Mouse (Mus musculus) E14TG2a.4 (cell line): ENCODE results near the gene Gm10324.
"Not testable (repeated sequence)": the region's sequence is repeated elsewhere in the genome, so short reads cannot be mapped to it uniquely, and the experiment has no call there.

Experiments used
- H3K27me3 ChIP-seq: 2 replicates; pipeline ENCODE4 v1.6.1; 2014; ENCODE audit warnings: low read length, control low read depth; ENCODE audit not compliant: insufficient read depth
- H3K36me3 ChIP-seq: 2 replicates; pipeline ENCODE4 v1.6.1; 2014; ENCODE audit warnings: low read length, control low read depth; ENCODE audit not compliant: insufficient read depth
- H3K4me1 ChIP-seq: replicated peaks from 2 replicates; pipeline ENCODE4 v1.6.1; 2014; ENCODE audit warnings: low read depth, low read length, control low read depth
- H3K4me3 ChIP-seq: replicated peaks from 2 replicates; pipeline ENCODE4 v1.5.1; 2014; ENCODE audit warnings: mild to moderate bottlenecking, low read length
- H3K9me3 ChIP-seq: 2 replicates; pipeline ENCODE4 v1.6.1; 2014; ENCODE audit warnings: low read length, control low read depth

The Gm10324 gene

GRCm38 (mm10) chr13:66119247-66119646 is at the start of gene Gm10324:
Gm10324 (plus strand) TSS chr13:66119547.
- H3K4me1 ChIP-seq, H3K4me3 ChIP-seq, H3K27me3 ChIP-seq, H3K36me3 ChIP-seq, H3K9me3 ChIP-seq: not testable (repeated sequence)
